Mouse (Mus musculus): ENCODE results near the gene Spon1.

DNA sequence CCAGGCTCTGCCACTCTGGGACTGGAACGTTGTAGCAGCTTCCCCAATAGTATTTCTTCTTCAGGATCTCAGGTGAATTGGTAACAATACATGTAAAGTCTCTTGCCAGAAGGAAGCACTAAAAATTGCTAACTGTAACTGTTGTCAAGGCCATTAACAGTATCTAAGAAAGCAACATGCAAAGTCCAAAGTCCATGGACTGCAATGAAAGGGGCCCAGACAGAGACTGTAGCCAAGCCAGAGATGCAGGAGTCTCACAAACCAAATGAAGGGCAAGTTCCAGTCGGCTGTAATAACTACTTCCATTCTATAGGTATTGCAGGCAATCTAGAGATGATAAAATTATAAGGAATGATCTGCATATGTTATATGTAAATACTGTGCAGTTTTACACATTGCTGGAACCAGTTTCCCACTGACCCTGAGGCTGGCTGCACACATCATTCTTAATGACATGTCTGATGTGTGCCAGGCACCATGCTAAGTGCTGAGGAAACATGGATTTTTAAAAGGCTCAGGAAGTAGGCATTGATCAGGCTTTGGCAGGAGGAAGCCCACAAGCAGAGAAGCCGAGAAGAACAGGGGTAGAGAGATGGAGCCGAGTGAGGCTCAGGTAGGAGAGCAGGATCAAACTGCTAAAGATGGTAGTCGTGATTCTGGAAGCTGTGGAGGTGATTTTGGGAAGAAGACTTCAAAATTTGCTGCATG is 59.9 kb downstream of the Spon1 start:
- TF ChIP-seq EP300 (IDR thresholded peaks at IDR 0.05): no peak
- TF ChIP-seq CTCF (IDR thresholded peaks at IDR 0.05): no peak
